Mouse (Mus musculus): Measurements from ENCODE around the gene Eaf1. TPM values are rescaled to one million over a fixed set of nuclear protein-coding genes. Genes with fewer than 3 reads are reported as not detected.

Gene Eaf1
- 34.5 TPM for total RNA-seq (2023)

GRCm38 (mm10) chr14:31494349-31494974 lies at the start of gene Eaf1:
TSS of gene Eaf1 (plus strand) at chr14:31494399.

GRCm38 (mm10) chr14:31494975-31495455 lies 816 bp downstream of the Eaf1 start, which contains the start of gene Mettl6:
TSS of gene Mettl6 (minus strand) at chr14:31495040.

Other genes starting within 250 kb of the Eaf1 start
- gene Phf7, start 243.1 kb upstream of the Eaf1 start, total RNA-seq (2023): 7.5 TPM
- 113 TPM for gene Bap1, start 242.9 kb upstream of the Eaf1 start, total RNA-seq (2023)
- not detected for gene Dnah1, start 170.5 kb upstream of the Eaf1 start, total RNA-seq (2023)
- gene Capn7, start 157.8 kb upstream of the Eaf1 start, total RNA-seq (2023): 49.2 TPM
- 79.2 TPM for gene Sh3bp5, start 58.3 kb upstream of the Eaf1 start, total RNA-seq (2023)
- 49.0 TPM for gene Mettl6, start 641 bp downstream of the Eaf1 start, total RNA-seq (2023)
- gene Colq, start 96.9 kb downstream of the Eaf1 start, total RNA-seq (2023): 0.53 TPM
- not detected for gene Gm49387, start 146.5 kb downstream of the Eaf1 start, total RNA-seq (2023)
- gene Btd, start 146.6 kb downstream of the Eaf1 start, total RNA-seq (2023): 8.9 TPM
- gene Hacl1, start 146.9 kb downstream of the Eaf1 start, total RNA-seq (2023): 22.6 TPM